Mouse (Mus musculus) E14TG2a.4 (cell line): ENCODE data around the gene S100a11.

Experiments
- H3K27me3 ChIP-seq: 2 replicates; pipeline ENCODE4 v1.6.1; 2014; ENCODE audit warnings: low read length, control low read depth; ENCODE audit not compliant: insufficient read depth
- H3K36me3 ChIP-seq: 2 replicates; pipeline ENCODE4 v1.6.1; 2014; ENCODE audit warnings: low read length, control low read depth; ENCODE audit not compliant: insufficient read depth
- H3K4me1 ChIP-seq: replicated peaks from 2 replicates; pipeline ENCODE4 v1.6.1; 2014; ENCODE audit warnings: low read depth, low read length, control low read depth
- H3K4me3 ChIP-seq: replicated peaks from 2 replicates; pipeline ENCODE4 v1.5.1; 2014; ENCODE audit warnings: mild to moderate bottlenecking, low read length
- H3K9me3 ChIP-seq: 2 replicates; pipeline ENCODE4 v1.6.1; 2014; ENCODE audit warnings: low read length, control low read depth
- CTCF ChIP-seq: conservative IDR thresholded peaks from 2 replicates; pipeline ENCODE4 v1.5.1; 2014; ENCODE audit warnings: low read length
- NANOG ChIP-seq: IDR thresholded peaks from 2 replicates; pipeline ENCODE4 v1.6.1; 2014; ENCODE audit warnings: borderline replicate concordance, low read length, mixed read lengths
- POU5F1 ChIP-seq: IDR thresholded peaks from 2 replicates; pipeline ENCODE4 v1.6.1; 2014; ENCODE audit warnings: low read length, borderline replicate concordance

Gene S100a11

GRCm38 (mm10) chr3:93497131-93497530, 23.2 kb upstream of the S100a11 start:
- H3K4me1 ChIP-seq: no peaks in the 10 kb centered on the region
- H3K36me3 ChIP-seq: no peaks in the 10 kb centered on the region
- no peaks in the 10 kb centered on the region for H3K9me3 ChIP-seq
- H3K27me3 ChIP-seq: no peaks in the 10 kb centered on the region; the same call in 1 of the 2 replicates
- no peak overlapping the region for H3K4me3 ChIP-seq
- TF ChIP-seq CTCF: no peak
- no peak for TF ChIP-seq POU5F1
- no peak for TF ChIP-seq NANOG

DNA sequence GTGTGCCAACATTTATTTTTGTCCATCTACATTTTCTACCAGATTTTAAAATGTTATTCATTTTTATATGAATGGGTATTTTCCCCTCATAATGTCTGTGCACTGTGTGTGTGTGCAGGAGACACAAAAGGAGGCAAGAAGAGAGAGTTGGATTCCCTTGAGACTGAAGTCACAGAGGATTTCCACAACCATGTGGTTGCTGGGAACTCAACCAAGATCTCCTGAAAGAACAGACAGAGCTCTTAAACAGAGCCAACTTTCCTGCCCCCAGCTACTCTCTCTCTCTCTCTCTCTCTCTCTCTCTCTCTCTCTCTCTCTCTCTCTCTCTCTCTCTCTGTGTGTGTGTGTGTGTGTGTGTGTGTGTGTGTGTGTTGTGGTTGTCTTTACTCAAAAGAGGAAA, 21.2 kb upstream of the S100a11 start:
- no peak for TF ChIP-seq CTCF
- no peak for TF ChIP-seq POU5F1
- TF ChIP-seq NANOG: no peak

GRCm38 (mm10) chr3:93504536-93505189, 15.6 kb upstream of the S100a11 start:
- Histone ChIP-seq H3K36me3 (no peaks in the 10 kb centered on the region), H3K4me1 (peaks cover 12% of the 10 kb centered on the region), H3K4me3 (no peak overlapping the region), H3K9me3 (no peaks in the 10 kb centered on the region), H3K27me3 (no peaks in the 10 kb centered on the region)
- TF ChIP-seq CTCF (no peak), NANOG (no peak), POU5F1 (no peak)

More for the DNA sequence above, 21.2 kb upstream of the S100a11 start:
- no peaks in the 10 kb centered on the region for H3K9me3 ChIP-seq
- no peaks in the 10 kb centered on the region for H3K27me3 ChIP-seq
- no peaks in the 10 kb centered on the region for H3K36me3 ChIP-seq
- H3K4me3 ChIP-seq: no peak overlapping the region
- no peaks in the 10 kb centered on the region for H3K4me1 ChIP-seq

GRCm38 (mm10) chr3:93505960-93506863, 14.1 kb upstream of the S100a11 start:
- H3K4me3 ChIP-seq: peak overlapping the region; percentile 58
- peaks cover 12% of the 10 kb centered on the region for H3K4me1 ChIP-seq
- no peaks in the 10 kb centered on the region for H3K27me3 ChIP-seq
- no peaks in the 10 kb centered on the region for H3K9me3 ChIP-seq
- no peaks in the 10 kb centered on the region for H3K36me3 ChIP-seq
- TF ChIP-seq POU5F1 (no peak), NANOG (no peak), CTCF (no peak)

DNA sequence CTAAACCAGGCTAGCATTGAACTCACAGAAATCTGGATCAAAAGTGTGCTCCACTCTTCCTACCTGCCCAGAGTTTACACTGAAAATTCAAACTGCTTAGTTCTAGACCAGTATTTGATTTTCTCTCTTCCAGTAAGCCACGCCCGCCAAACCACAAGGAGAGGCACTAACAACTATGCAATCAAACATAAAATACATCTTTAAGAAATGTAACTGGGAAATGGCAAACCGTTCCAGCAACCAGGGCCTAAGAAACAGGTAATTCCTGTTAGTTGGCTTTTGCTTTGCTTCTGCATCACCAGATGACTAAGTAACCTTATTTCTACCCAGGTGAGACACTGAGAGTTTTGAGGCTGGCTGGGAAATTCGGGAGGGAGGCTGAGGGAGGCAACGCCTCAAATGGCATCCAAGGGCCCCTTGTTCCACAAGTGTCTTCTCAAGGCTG, 13.4 kb upstream of the S100a11 start:
- no peak for TF ChIP-seq CTCF
- no peak for TF ChIP-seq POU5F1
- TF ChIP-seq NANOG: no peak

DNA sequence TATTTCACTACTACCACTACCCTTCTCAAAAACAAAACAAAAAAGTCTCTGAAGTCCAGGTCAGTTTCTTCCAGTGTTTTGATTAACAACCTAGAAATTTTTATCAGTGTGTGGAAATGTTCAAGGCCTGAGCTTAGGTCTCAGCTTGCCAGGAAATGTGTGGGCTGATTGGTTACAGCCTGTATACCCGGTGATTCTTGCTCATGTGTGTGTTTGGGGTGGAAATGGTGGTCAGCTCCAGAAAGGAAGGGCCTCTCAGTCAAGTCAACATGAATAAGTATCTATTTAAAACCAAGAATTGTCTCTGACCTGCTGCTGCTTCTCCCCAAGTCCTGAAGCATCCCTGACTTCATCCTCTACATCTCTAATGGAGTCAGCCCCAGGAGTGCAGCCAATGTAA, 11.0 kb upstream of the S100a11 start:
- no peak for TF ChIP-seq NANOG
- no peak for TF ChIP-seq CTCF
- no peak for TF ChIP-seq POU5F1
- Histone ChIP-seq H3K4me1 (peaks cover 12% of the 10 kb centered on the region), H3K36me3 (no peaks in the 10 kb centered on the region), H3K27me3 (no peaks in the 10 kb centered on the region), H3K4me3 (no peak overlapping the region), H3K9me3 (no peaks in the 10 kb centered on the region)

More for the DNA sequence above, 13.4 kb upstream of the S100a11 start:
- H3K4me3 ChIP-seq: no peak overlapping the region
- no peaks in the 10 kb centered on the region for H3K27me3 ChIP-seq
- no peaks in the 10 kb centered on the region for H3K36me3 ChIP-seq
- peaks cover 12% of the 10 kb centered on the region for H3K4me1 ChIP-seq
- H3K9me3 ChIP-seq: no peaks in the 10 kb centered on the region

DNA sequence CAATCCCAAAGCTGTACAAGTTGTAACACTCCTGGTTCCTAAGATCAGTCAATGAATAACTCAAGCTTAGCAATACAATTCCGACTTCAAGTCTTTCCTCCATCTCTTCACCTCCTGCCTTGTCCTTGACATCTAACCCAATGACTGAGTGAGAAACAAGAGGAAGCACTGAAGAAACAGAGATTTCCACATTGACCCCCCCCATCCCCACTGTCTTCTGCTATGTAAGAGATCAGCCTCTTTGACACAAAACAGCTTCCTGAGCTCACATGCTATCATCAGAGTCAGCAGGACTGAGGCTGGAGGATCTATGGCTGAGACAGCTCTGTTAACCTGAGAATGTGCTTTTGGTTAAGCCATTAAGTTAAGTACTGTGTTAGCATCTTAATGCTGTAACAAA, 9.3 kb upstream of the S100a11 start:
- Histone ChIP-seq H3K9me3 (no peaks in the 10 kb centered on the region), H3K4me1 (peaks cover 8% of the 10 kb centered on the region), H3K36me3 (no peaks in the 10 kb centered on the region), H3K4me3 (no peak overlapping the region), H3K27me3 (no peaks in the 10 kb centered on the region)
- no peak for TF ChIP-seq NANOG

DNA sequence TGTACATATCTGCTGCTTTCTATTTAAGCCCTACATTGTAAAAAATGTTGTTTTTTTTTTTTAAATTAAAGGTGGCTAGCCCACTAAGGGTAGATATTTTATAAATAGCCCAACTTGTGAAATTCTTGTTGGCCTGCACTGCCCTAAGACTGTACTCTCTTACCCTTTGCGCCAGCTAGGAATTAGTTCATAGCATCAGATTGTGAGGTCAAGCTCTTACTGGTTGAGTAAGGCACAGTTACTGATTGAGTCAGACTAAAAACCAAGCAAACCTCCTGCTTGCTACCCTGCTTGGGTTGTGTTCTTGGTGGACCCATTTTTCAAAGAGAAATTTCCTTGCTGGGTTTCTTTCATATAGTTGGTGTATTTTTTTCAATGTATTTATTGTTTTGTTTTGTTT, 8.5 kb upstream of the S100a11 start:
- H3K36me3 ChIP-seq: no peaks in the 10 kb centered on the region
- H3K9me3 ChIP-seq: no peaks in the 10 kb centered on the region
- no peaks in the 10 kb centered on the region for H3K27me3 ChIP-seq
- TF ChIP-seq CTCF: no peak
- no peak for TF ChIP-seq NANOG
- TF ChIP-seq POU5F1: no peak
- no peak overlapping the region for H3K4me3 ChIP-seq
- H3K4me1 ChIP-seq: peaks cover 5% of the 10 kb centered on the region
